Mouse (Mus musculus): ENCODE data around the gene Gpatch3. TPM values are rescaled to one million over a fixed set of nuclear protein-coding genes. Genes with fewer than 3 reads are reported as not detected.

The Gpatch3 gene
- total RNA-seq (2021), result 8.1 and 8.2 TPM in 2 replicates
- long read RNA-seq, experiment 1, transcript Gpatch3-201 (7 exons, 2,004 nt), result major isoform, 8 of 17 reads
- long read RNA-seq, experiment 1, partial matches to known transcripts, result 0 of 17 reads
- long read RNA-seq, experiment 1, other reads (novel, unspliced or antisense), result 9 of 17 reads
- long read RNA-seq, experiment 2, transcript Gpatch3-201 (7 exons, 2,004 nt), result major isoform, 5 of 12 reads
- long read RNA-seq, experiment 2, partial matches to known transcripts, result 0 of 12 reads
- long read RNA-seq, experiment 2, other reads (novel, unspliced or antisense), result 7 of 12 reads

DNA sequence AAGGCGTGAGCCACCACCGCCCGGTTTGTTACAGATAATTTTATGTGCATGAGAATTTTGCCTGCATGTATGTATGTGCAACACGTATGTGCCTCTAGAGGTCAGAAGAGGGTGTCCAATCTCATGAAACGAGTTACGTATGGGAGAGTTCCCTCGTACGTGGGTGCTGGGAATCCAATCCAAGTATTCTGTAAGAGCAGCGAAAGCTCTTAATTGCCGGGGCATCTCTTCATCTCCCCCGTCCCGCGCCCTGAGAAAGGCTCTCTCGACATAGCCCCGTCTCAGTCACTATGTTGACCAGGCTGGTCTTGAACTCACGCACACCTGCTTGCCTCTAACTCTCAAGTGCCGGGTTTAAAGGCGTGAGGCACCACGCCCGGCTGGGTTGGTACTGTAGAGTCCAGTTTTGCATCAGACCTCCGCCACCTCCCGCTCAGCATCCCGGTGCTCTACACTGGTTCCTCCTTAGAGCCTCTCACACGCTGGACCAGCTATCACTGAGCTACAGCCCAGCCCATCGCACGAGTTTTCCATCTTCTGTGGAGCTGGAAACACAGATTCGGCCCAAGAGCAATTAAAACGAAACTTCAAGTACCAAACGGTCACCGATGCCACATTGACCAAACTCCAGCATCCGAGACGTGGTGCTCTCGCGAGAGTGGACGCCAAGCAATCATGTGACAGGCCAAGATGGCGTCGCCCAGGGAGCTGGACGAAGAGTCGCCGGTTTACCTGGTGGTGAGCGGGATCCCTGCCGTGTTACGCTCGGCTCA is at the start of gene Gpatch3:
Gene Gpatch3, plus strand, starts transcription at position 676 of the 773 bp plus-strand sequence.
- peak; percentile 95 for DNase-seq

DNA sequence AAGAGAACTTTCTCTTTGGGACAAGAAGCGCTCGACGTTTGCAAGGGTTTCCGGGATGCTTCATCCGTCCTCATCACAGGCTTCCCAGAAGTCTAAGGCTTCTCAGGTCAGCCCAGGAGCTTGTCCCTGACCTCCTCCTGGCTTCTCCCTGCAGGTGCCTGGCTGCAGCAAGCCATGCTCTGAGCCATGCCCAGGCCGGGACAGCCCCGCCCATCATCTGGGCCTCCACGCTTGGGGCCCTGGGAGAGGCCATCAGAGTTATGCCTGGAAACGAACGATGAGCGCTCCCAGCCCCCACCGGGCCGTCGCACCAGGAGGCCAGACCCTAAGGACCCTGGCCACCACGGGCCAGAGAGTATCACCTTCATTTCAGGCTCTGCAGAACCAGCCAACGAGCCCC is 46.8 kb upstream of the Gpatch3 start:
- no peak for DNase-seq

DNA sequence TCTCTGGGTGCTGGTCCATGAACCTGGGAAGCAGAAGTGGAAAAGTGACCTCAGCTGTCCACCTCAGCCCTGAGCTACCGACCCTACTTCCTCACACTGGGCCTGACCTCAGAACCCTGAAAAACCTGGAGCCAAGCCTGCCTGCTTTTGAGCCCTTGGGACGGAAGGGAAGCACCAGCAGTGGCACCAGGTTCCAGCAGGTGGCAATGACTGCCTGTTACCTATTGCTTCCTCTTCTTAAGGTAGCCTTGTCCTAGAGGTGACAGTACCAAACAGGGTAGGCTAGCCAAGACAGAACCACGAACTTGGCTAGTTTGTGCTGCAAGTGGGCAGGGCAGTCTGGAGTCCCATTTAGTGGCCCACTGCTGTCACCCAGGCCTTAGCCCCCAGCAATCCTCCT is 41.8 kb upstream of the Gpatch3 start:
- DNase-seq, result no peak

DNA sequence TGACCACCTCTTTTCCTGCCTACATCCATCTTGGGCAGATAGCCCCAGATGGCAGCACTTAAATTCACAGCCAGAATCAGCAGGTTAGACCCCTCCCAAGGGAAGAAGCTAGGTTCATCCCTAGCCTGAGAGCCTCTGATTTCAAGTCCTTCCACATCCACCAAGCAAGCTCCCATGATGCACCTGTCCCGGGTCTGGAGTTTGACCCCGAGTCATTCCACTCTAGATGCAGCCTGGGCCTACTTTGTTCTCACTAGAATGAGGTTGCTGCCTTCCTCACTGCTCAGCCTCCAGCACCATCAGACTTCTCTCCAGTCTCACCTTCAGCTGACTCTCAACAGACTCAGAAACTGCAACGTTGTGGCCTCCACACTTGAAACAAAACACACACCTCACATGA is 38.5 kb upstream of the Gpatch3 start:
- DNase-seq, result no peak

DNA sequence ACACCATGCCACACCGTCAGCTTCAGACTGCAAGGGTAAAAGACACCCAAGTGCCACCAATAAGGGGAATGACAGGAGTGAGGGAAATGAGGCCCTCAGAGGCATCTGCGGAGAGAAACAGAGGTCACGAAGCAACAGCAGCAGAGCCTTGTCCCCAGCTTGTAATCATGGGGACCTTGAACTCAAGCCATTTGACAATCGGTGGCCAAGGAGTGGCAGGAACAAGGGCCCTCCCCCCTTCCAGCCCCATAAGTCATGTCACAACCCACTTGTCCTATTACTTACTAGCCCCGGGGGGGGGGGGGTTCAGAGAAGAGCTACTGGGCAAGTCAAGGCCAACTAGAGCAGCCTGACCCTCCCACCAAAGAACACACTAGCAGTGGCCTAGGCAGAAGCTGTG is 37.9 kb upstream of the Gpatch3 start:
- DNase-seq, result peak; percentile 79

DNA sequence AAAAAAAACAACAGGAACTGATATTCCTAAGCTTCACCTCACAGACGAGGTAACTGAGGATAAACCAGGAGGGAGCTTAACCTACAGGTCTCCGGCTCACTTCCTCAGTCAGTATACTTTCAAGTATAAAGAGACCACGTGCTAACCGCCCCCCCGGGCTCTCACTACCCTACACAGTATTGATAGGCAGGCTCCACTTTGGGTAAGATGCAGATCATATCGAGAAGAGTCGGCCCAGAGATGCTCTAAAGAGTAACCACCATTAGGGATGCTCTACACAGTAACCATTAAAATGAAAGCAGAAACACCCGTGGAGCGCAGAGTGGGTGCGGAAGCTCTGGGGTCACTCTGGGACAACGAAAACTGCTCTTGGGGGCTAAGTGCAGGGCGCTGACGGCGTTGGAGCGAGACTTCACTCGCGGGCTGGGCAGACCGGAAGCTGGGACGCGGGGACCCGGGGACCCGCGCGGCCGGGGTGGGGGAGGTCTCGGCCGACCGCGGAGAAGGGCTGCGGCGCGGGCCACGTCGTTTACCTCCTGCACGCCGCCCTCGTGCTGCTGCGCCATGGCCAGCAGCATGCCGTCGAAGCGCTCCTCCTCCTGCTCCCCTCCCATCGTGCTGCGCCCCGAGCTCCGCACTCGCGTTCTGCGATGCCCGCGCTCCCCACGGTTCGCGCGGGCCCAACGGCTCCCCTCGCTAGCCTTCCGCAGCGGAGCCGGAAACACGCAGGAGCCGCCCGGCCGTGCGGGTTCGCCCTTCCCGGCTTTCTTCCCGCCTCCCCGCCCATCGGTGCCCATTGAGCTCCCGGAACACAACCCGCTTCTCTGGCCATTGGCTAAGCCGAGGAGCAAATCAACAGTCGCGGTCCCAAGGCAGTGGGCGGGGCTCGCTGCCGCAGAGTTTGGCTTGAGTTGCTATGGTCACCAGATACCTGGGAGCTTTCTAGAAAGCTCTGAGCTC is 29.0 kb upstream of the Gpatch3 start, which contains the start of gene Nudc:
Gene Nudc, minus strand, starts transcription at position 725 of the 960 bp plus-strand sequence.
- DNase-seq, result peak; percentile 98

DNA sequence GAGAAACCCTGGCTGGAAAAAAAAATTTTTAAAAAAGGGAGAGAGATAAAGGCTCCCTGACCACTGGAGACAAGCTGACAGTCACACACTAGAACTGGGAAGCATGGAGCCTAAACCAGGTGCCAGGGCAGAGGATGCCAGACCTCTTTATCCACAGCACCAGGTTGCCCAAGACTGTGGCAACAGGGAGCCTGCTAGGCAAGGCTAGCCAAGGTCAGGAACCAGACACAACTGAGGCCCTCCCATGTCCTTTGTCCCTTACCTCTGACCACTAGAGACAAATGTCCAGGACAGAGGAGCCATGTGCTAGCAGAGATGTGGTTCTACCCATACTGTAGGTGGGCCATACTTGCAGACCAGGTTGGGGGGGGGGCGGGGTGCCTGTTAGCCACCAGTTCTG is 22.5 kb upstream of the Gpatch3 start:
- no peak for DNase-seq

DNA sequence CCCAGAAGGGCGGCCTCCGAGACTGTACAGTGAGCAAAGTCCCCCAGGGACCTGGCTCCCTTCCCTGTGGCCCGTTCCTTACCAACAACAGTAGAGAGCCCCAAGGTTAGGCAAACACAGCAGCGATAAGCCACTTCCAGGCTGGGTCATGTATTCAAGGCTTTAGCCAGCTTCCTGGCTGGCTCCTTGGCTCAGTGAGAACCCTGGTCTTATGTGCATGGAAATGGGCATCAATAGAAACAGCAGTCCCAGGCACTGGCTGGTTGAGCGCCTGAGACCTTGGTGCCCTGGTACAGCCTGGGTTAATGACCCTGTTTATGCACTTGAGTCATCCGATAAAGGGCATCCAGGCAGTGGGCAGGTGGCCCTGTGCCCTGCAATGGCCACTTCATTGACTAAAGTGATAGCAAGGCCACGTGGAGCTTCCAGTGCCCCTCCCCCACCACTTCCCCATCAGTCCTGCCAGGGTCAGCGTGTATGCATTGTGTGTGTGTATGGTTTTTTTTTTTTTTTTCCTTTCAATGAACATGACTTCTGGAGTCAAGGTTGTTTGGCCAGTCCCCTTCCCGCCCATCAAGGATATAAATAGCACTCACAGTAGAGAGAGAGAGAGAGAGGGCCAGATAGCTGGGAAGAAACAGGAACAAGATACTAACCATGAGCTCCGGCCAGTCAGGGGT is 21.6 kb upstream of the Gpatch3 start, which contains the start of gene Nr0b2:
Gene Nr0b2, plus strand, starts transcription at position 609 of the 680 bp plus-strand sequence.
- peak; percentile 85 for DNase-seq

DNA sequence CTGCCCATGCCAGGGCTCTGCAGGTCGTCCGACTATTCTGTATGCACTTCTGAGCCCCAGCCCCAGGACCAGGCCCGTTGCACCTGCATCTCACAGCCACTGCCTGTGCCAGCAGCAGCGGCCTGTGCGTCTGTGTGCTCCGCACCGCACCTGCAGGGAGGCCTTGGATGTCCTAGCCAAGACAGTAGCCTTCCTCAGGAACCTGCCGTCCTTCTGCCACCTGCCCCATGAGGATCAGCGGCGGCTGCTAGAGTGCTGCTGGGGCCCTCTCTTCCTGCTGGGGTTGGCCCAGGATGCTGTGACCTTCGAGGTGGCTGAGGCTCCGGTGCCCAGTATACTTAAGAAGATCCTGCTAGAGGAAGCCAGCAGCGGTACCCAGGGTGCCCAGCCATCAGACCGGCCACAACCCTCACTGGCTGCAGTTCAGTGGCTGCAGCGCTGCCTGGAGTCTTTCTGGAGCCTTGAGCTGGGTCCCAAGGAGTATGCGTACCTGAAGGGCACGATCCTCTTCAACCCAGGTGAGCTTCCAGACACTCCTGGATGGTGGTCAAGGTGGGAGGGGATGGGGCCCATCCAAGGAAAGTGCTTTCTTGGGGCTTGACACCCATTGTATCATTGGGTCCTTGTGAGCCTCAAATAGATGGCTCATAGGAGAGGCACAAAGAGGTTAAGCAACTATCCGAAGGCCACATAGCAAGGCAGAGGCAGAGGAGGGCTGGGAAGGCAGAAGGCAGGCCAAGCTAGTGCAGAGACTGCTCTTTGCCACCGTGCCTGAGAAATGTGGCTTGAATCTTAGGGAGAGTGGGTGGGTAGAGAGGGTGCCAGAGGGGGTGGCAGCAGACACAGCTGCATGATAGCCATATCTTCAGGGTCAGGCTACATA is 20.9 kb upstream of the Gpatch3 start:
- DNase-seq, result peak; percentile 39

DNA sequence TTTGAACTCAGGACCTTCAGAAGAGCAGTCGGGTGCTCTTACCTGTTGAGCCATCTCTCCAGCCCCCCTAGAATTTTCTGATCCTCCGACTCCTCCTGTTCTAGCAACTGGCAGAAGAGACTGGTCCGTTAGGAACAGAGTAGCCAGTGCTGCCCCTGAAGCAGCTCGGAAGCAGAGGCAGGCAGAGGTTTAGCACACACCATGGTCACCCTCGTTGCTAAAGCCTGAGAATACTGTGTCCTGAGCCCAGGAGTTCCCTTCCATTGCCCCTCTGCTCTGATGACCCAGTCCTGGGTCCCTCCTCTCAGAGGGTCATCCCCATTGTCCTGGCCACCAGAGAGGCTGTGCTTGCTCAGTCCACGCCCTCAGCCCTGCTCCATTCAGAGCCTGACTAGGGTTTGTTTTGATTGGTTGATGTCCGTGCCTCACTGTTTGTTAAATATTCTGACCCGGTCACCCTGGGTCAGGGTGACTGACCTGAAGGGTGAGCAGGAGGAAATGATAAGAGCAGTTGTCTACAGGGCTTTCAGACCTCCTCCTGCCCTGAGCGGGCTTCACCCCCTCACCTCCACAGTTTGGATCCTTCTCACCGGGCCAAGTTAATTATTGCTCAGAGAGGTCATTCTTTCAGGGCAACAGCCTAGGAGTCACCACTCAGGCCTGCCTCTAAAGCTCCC is 17.4 kb upstream of the Gpatch3 start:
- DNase-seq, result no peak

DNA sequence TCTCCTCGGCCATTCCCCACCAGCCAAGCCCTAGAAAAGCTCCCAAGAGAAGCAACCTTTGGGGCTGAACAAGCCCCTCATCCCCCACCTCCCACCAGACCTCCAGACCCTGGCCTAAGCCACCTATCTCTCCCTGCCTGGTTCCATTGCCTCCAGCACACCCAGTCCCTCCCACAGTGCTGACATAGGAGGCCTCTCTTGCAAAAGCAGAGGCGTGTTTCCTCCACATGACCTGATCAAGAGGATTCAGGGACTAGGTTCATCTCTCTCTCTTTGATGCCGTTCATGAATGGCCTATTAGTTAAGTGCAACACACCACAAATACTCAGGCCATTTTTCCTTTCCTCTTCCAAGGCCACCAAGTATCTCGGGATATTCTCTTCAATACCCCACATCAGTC is 14.7 kb upstream of the Gpatch3 start:
- no peak for DNase-seq

DNA sequence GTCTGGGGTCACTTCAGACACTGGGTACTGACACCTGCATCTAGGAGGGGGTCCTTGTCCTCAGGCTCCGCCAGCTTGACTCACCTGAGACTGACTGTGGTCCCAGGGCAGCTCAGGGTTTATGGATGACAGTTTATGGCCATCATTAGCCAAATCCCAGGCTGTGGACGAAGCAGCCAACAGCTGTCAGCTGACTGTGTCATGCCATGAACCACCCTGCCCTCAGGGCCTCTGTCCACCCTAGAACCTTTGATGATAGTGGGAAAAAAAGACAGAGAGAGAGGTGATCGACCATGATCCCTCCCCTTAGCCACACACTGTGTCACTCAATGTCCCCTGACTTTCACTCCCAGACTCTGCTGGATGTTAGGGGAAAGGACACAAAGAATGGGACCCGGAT is 12.9 kb upstream of the Gpatch3 start:
- no peak for DNase-seq

DNA sequence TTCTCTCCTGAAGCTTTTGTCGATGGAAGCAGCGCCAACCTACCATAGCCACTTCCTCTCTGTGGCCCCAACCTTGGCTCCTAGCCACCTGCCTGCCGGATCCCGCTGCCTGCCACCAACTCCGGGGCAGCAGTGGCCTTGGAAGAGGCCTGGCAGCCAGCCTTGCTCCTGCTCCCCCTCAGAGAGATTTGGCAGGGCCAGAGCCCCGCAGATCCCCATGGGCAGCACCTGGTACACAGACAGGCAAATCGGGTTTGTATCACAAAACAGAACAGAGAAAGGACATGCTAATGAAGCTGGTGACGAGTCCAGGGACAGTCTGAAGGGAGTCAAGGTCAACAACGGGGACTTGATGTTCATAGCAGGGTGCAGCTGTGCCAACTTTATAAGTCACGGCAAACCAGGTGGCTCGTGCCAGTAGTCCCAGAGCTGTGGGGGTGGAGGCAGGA is 11.4 kb upstream of the Gpatch3 start:
- peak; percentile 92 for DNase-seq

DNA sequence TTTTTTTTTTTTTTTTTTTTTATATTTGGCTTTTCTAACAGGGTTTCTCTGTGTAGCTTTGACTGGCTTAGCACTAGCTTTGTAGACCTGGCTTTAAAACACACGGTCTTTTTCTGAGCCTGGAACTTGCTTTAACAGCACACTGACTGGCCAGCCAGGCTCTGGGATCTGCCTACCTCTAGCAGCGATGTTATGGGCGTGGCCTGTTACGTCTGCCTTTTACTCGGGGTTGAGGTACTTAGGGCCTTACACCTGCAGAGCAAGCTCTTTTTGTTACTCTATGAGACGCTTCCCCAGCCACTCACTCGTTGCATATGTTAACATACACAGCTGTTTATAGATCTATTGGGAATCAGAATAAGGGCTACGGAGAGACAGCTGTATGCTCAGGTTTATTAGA is 7.3 kb upstream of the Gpatch3 start:
- DNase-seq, result no peak

DNA sequence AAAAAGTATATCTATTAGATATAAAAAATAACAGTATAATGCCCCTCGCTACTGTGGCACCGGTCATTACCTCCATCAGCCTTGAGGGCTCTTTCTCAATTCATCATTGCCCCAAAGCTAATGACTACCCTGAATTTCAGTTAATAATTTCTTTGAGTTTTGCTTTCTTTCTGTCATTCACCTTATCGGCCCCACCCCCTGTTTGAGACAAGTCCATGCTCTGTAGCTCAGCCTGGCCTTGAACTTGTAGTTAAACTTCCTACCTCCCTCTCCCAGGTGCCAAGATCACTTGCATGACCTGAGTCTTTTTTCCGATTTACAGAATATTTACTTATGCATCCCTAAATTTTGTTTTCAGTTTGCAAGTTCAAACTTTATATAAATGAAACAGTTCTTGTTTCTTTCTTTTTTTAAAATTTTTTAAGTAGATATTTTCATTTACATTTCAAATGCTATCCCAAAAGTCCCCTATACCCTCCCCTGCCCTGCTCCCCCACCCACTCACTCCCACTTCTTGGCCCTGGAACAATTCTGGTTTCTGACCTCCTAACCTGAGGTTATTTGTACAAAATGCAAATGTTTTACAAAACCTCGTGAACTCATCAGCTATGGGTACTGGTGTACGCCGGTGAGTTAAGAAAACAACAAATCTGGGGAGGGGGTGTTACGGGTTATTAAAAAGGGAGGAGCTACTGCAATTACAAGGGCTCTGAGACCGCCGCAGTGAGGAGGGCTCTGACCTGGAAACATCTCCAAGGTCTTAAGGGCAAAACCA is 5.1 kb upstream of the Gpatch3 start:
- no peak for DNase-seq

DNA sequence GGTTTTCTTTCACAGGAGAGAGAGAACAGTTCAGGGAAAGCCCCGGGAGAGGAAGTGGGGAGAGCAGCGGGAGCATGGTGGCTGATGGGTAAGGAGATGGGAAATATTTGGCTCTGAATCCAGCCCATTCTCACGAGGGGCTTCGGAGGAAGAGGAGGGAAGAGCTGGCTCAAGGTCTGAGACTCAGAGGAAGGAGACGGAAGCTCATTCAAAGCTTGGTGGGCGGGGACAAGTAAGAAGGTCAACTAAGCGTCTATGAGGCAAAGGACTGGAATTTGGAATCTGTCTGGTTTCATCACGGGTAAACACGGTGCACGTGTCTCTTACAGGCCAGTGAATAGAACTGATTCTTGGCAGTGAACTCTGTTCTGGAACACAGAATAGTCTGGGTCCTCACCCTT is 4.5 kb upstream of the Gpatch3 start:
- DNase-seq, result peak; percentile 73

DNA sequence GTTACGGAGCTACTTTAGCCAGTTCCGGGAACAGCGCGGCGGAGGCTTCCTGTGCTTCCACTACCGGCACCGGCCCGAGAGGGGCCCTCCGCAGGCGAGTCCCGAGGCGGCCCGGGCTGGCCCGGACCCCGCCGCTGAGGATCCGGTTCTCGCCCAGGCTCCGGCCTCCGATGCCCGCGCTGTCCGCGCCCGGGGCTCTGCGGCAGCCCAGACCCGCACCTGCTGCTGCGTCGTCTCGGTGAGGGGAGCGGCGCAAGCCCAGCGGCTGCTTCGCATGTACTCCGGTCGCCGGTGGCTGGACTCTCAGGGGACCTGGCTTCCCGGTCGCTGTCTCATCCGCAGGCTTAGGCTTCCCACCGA is 278 bp downstream of the Gpatch3 start:
- no peak for DNase-seq

DNA sequence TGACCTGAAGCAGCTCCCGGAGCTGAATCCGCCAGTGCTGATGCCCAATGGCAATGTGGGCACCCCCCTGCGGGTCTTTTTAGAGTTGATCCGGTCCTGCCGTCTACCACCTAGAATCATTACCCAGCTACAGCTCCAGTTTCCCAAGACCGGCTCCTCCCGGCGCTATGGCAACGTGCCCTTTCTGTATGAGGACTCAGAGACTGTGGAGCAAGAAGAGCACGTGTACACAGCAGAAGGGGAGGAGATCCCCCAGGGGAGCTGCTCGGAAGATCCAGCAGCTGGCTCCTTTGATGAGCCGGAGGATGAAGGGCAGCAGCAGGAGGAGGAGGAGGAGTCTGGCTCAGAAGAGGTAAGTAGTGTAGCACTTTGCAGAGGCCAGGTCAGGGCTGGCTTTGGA is 3.4 kb downstream of the Gpatch3 start:
- DNase-seq, result no peak

DNA sequence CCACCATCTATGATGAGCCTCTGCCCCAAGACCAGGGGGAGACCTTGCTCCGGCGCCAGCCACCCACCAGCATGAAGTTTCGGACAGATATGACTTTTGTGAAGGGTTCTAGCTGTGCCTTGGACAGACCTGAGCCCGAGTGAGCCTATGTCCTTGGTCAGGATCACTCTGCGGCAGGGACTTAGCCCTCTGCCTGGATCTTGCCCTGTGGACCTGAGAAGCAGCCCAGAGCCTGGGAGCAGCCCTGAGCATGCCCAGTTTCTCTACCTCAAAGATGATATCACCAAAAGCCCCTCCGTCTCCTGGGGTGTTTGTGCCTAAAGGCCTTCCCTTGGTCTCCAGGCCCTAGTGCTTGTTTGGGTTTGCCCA is 9.1 kb downstream of the Gpatch3 start:
- no peak for DNase-seq
